Mouse (Mus musculus) thymus, adult 2 months (tissue): Measurements from ENCODE around the gene Cyp2d10. TPM values are rescaled to one million over a fixed set of nuclear protein-coding genes. Genes with fewer than 3 reads are reported as not detected.

Experiments used
- DNase-seq: peaks from one replicate; pipeline ENCODE4 v3.0.0; 2021
- H3K27ac ChIP-seq: fragments of 200-500 bp; 2 replicates; pipeline ENCODE4 v1.5.1; 2012; ENCODE audit warnings: low read length, control low read depth; ENCODE audit not compliant: control insufficient read depth, insufficient read depth
- H3K27me3 ChIP-seq: fragments of 200-500 bp; 2 replicates; pipeline ENCODE4 v1.6.1; 2012; ENCODE audit warnings: mild to moderate bottlenecking, low read length, moderate library complexity, mixed read lengths; ENCODE audit not compliant: control insufficient read depth, insufficient read depth
- H3K36me3 ChIP-seq: fragments of 200-500 bp; 2 replicates; pipeline ENCODE4 v1.6.1; 2012; ENCODE audit warnings: mild to moderate bottlenecking, low read length, moderate library complexity; ENCODE audit not compliant: control insufficient read depth, insufficient read depth
- H3K4me1 ChIP-seq: fragments of 200-500 bp; replicated peaks from 2 replicates; pipeline ENCODE4 v1.6.1; 2012; ENCODE audit warnings: low read length; ENCODE audit not compliant: control insufficient read depth, insufficient read depth
- H3K4me3 ChIP-seq: fragments of 200-500 bp; 2 replicates; pipeline ENCODE4 v1.5.1; 2012; ENCODE audit warnings: mild to moderate bottlenecking, low read length, control low read depth, moderate library complexity; ENCODE audit not compliant: control insufficient read depth, insufficient read depth
- CTCF ChIP-seq: fragments of 200-500 bp; IDR thresholded peaks from 2 replicates; pipeline ENCODE4 v1.5.1; 2012; ENCODE audit warnings: mild to moderate bottlenecking, control low read depth, low read length, moderate library complexity, borderline replicate concordance; ENCODE audit not compliant: control insufficient read depth, poor library complexity, insufficient read depth; ENCODE audit errors: extremely low read depth
- POLR2A ChIP-seq: fragments of 200-500 bp; IDR thresholded peaks from 2 replicates; pipeline ENCODE4 v1.6.1; 2012; ENCODE audit warnings: mild to moderate bottlenecking, low read length, control low read depth, moderate library complexity; ENCODE audit not compliant: control insufficient read depth, poor library complexity, insufficient read depth; ENCODE audit errors: extremely low read depth
- WGBS: fragments of 180-500 bp; shearing (Covaris S2); methylation state at CpG from one replicate; pipeline ENCODE4 v1.1.7; 2018; 5-methylcytosine and 5-hydroxymethylcytosine counted together
- polyA plus RNA-seq: library from polyadenylated mRNA; depleted of rRNA; stranded (reverse); fragments of >200 nt; gene quantifications from 2 replicates; pipeline ENCODE4 v1.2.3, GENCODE M21; 2012

Cyp2d10 gene
- polyA plus RNA-seq, 1 experiment = 0.28 TPM

DNA sequence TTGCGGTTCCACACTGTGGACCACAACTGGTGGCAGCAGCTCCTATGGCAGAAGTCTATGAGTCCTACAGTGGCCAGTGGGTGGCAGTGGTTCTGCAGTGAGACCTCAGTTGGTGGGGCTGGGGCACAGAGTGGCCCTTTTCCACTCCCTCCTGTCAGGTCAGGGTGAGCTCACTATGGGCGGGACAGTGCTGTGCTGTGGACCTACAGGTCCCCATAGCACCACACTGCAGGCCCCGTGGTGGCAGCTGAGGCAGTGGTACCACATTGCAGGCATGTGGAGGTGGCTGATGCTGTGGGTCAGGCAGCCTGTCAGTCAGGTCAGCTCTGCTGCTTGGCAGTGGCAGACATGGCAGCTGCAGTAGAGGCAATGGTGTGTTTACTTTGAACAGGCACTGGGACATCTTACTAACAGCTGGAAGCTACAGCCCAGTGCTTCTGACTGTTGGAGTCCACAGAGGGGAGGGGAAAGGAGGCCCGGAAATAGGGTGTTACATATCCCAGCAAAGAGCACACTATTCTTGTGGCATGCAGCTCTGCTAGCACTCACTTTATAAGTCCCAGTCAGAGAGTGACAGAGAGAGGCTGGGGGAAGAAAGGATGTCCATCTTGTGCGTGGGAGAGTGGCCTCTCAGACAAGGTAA lies 31.1 kb upstream of the Cyp2d10 start:
- H3K27me3 ChIP-seq = no peaks in the 10 kb centered on the region
- no peaks in the 10 kb centered on the region for H3K36me3 ChIP-seq
- 68% methylated on average over 5 of the region's 5 CpGs for WGBS
- H3K27ac ChIP-seq = no peak overlapping the region
- no peak overlapping the region for H3K4me3 ChIP-seq
- TF ChIP-seq POLR2A (no peak), CTCF (no peak)
- no peak for DNase-seq
- no peaks in the 10 kb centered on the region for H3K4me1 ChIP-seq

DNA sequence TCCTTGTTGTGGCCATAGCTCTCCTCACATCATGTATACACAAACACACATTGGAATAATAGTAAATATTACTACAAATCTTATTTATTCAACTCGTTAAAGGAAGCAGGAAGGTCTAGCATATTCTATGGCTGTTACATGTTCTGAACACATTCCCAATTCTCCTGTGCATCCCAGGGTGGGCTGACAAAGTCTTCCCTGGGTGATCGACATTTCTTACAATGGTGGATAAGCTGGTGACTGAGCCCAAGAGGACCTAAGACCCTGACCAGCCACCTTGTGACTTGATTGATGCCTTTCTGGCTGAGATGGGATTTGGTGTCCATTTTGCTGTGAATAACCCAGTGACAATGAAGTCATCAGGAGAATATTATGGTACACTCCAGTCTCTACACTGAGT lies 28.6 kb upstream of the Cyp2d10 start:
- TF ChIP-seq POLR2A (no peak), CTCF (no peak)
- Histone ChIP-seq H3K27ac (no peak overlapping the region), H3K4me3 (no peak overlapping the region), H3K36me3 (no peaks in the 10 kb centered on the region), H3K27me3 (no peaks in the 10 kb centered on the region), H3K4me1 (no peaks in the 10 kb centered on the region)
- no peak for DNase-seq
- WGBS = 97% methylated on average over 2 of the region's 2 CpGs

DNA sequence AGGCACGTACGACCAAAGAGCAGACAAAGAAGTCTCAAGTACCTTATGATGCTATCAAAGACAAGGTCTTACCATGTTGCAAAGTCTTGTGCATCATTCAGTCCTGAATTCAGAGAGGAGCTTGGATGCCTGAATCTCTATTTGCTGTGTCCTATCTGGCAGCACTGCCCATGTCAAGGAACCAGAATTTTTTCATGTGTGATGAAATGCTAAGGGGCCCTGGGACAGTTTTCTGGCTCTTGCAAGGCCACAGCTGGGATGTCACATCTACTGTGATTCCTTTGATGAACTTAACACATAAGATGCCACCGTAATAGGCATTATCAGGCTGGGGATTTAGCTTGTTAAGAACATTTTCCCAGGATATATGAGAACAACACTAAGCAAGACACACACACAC lies 28.0 kb upstream of the Cyp2d10 start:
- Histone ChIP-seq H3K4me1 (no peaks in the 10 kb centered on the region), H3K36me3 (no peaks in the 10 kb centered on the region), H3K4me3 (no peak overlapping the region), H3K27ac (no peak overlapping the region), H3K27me3 (no peaks in the 10 kb centered on the region)
- 88% methylated on average over 3 of the region's 3 CpGs for WGBS
- DNase-seq = no peak
- TF ChIP-seq POLR2A (no peak), CTCF (no peak)

DNA sequence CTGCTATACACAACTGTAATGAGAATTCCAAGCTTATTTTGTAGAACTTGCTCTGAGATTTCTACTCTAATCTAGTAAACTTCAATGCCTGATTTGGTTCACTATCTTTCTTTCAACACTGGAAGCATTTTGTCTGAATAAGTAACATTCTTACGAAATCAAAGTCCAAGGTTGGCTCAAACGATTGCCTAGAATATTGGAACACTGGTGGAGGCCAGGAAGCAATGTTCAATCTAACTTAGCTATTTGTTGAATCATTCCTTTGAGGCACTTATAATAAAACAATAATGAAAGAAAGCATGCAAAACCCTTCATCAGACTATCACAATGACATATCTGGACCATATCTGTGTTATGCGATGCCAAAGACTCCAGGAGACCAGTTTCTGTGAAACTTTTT lies 27.5 kb upstream of the Cyp2d10 start:
- no peak overlapping the region for H3K4me3 ChIP-seq
- H3K27me3 ChIP-seq = no peaks in the 10 kb centered on the region
- no peak for TF ChIP-seq CTCF
- H3K36me3 ChIP-seq = no peaks in the 10 kb centered on the region
- no peak overlapping the region for H3K27ac ChIP-seq
- H3K4me1 ChIP-seq = no peaks in the 10 kb centered on the region
- WGBS = 96% methylated on average over 3 of the region's 3 CpGs
- DNase-seq = no peak

DNA sequence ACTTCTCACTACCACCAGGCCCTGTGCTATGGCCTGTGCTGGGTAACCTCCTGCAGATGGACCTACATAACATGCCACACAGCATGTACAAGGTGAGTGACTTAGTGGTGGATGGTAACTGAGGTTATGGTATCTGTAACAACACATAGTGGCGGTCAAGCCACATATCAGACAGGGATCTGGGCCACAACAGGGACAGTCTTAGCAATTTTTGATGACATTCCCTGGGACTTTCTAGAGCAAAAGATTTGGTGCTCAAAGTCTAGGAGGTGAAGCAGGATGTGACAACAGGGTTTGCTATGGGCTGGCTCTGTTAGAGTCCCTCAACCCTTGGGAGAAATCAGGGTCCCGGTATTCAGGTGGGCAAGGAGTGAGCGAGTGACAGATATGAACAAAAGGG lies 26.6 kb upstream of the Cyp2d10 start:
- no peak for DNase-seq
- Histone ChIP-seq H3K27ac (no peak overlapping the region), H3K27me3 (no peaks in the 10 kb centered on the region), H3K4me3 (no peak overlapping the region), H3K36me3 (no peaks in the 10 kb centered on the region), H3K4me1 (no peaks in the 10 kb centered on the region)
- 95% methylated on average over 3 of the region's 3 CpGs for WGBS
- TF ChIP-seq POLR2A (no peak), CTCF (no peak)

DNA sequence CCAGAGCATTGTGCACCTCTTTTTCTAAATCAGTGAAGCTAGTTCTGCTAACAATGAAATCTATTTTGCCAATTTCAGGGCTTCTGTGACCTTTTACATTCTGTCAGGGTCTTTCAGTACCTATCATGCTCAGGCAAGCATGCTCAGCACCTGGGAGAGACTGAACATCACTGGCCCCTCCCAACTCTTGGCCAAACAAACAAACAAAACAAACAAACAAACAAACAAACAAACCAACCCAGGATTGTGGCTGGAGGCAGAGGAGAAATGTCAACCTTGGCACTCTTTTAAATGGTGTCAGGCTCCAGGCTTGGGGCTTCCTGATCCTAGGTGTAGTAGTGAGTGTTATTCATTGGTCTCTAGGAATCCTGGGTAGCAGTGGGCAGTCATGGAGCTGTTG lies 26.1 kb upstream of the Cyp2d10 start, which contains the start of gene Cyp2d9:
Gene Cyp2d9, plus strand, starts transcription at position 301 of the 400 bp plus-strand sequence.
- no peak for TF ChIP-seq CTCF
- TF ChIP-seq POLR2A = no peak
- H3K27me3 ChIP-seq = no peaks in the 10 kb centered on the region
- no peak for DNase-seq
- no peaks in the 10 kb centered on the region for H3K4me1 ChIP-seq
- no peak within 1 kb of the TSS for H3K4me3 ChIP-seq
- no peaks in the 10 kb centered on the region for H3K36me3 ChIP-seq
- H3K27ac ChIP-seq = no peak within 1 kb of the TSS

DNA sequence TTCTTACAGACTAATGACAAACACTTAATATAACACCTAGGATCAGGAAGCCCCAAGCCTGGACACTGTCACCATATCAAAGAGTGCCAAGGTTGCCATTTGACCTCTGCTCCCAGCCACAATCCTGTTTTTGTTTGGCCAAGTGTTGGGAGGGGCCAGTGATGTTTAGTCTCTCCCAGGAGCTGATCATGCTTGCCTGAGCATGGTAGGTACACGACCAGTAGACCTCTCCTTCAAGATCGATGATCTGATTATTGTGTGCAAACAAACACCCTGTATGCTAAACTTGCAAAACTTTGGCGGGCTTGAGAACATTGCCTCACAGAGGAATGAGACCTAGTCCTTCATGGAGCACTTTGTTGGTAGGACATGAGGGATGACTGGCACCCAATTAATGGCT lies 16.5 kb upstream of the Cyp2d10 start:
- 89% methylated on average over 3 of the region's 3 CpGs for WGBS
- H3K27ac ChIP-seq = no peak overlapping the region
- TF ChIP-seq POLR2A (no peak), CTCF (no peak)

More for the DNA sequence above, 16.5 kb upstream of the Cyp2d10 start:
- Histone ChIP-seq H3K36me3 (no peaks in the 10 kb centered on the region), H3K27me3 (no peaks in the 10 kb centered on the region; the same call in 1 of the 2 replicates), H3K4me1 (no peaks in the 10 kb centered on the region), H3K4me3 (no peak overlapping the region)
- no peak for DNase-seq
